Mouse (Mus musculus) liver, embryonic 16.5 days (tissue): ENCODE data around the gene Usp24. TPM values are rescaled to one million over a fixed set of nuclear protein-coding genes. Genes with fewer than 3 reads are reported as not detected.

Source experiments
- ATAC-seq: fragments of 200-750 bp; cut with Nextera tagmentation; 2 replicates; pipeline ENCODE4 v1.8.0; 2017; ENCODE audit warnings: low read depth, mild to moderate bottlenecking, moderate number of reproducible peaks, moderate library complexity
- H3K27ac ChIP-seq: fragments of 300-500 bp; sonication (generic); 2 replicates; pipeline ENCODE4 v1.5.1; 2014; ENCODE audit warnings: mild to moderate bottlenecking, low read length
- H3K27me3 ChIP-seq: fragments of 300-500 bp; sonication (generic); 2 replicates; pipeline ENCODE4 v1.6.1; 2014; ENCODE audit warnings: low read depth, low read length, mixed read lengths; ENCODE audit not compliant: control insufficient read depth, insufficient read depth
- H3K36me3 ChIP-seq: fragments of 300-500 bp; sonication (generic); 2 replicates; pipeline ENCODE4 v1.6.1; 2014; ENCODE audit warnings: mild to moderate bottlenecking; ENCODE audit not compliant: control insufficient read depth, insufficient read depth
- H3K4me1 ChIP-seq: fragments of 300-500 bp; sonication (generic); 2 replicates; pipeline ENCODE4 v1.6.1; 2014; ENCODE audit warnings: low read depth, low read length, mixed read lengths; ENCODE audit not compliant: control insufficient read depth
- H3K4me2 ChIP-seq: fragments of 300-500 bp; sonication (generic); 2 replicates; pipeline ENCODE4 v1.6.1; 2014; ENCODE audit warnings: low read depth, low read length, mixed read lengths
- H3K4me3 ChIP-seq: fragments of 300-500 bp; sonication (generic); 2 replicates; pipeline ENCODE4 v1.5.1; 2014; ENCODE audit warnings: low read depth, mild to moderate bottlenecking, low read length
- H3K9ac ChIP-seq: fragments of 300-500 bp; sonication (generic); 2 replicates; pipeline ENCODE4 v1.6.1; 2014; ENCODE audit warnings: low read depth, low read length
- H3K9me3 ChIP-seq: fragments of 300-500 bp; sonication (generic); replicated peaks from 2 replicates; pipeline ENCODE4 v1.6.1; 2016; ENCODE audit warnings: low read length; ENCODE audit not compliant: control insufficient read depth
- WGBS: fragments of 180-500 bp; shearing (Covaris S2); extraction: QIAGEN DNeasy Blood & Tissue Kit; methylation state at CpG from one replicate; pipeline ENCODE4 v1.1.7; 2014; ENCODE audit not compliant: insufficient replicate concordance; 5-methylcytosine and 5-hydroxymethylcytosine counted together
- polyA plus RNA-seq: library from polyadenylated mRNA; unstranded; fragments of >200 nt; fragmentation: Nextera tagmentation; extraction: Ambion mirVana; gene quantifications from 2 replicates; pipeline ENCODE4 v1.2.1, GENCODE M21; 2015

Gene Usp24
- polyA plus RNA-seq, 1 experiment from 2014 or later, result 3.8 TPM

GRCm38 (mm10) chr4:106452401-106452800 lies 136.4 kb downstream of the Usp24 start:
- Histone ChIP-seq H3K36me3 (no peaks in the 10 kb centered on the region; the same call in 1 of the 2 replicates), H3K27ac (no peak overlapping the region)
- 64% methylated on average over 7 of the region's 7 CpGs for WGBS

GRCm38 (mm10) chr4:106453108-106453507 lies 137.1 kb downstream of the Usp24 start:
- ATAC-seq, result 0 out of 2 replicates have a peak, but pooled peaks have one; percentile 10
- Histone ChIP-seq H3K36me3 (no peaks in the 10 kb centered on the region; the same call in 1 of the 2 replicates), H3K27me3 (no peaks in the 10 kb centered on the region), H3K9ac (no peak overlapping the region), H3K9me3 (no peaks in the 10 kb centered on the region), H3K4me1 (no peaks in the 10 kb centered on the region; the same call in 1 of the 2 replicates), H3K27ac (no peak overlapping the region), H3K4me3 (no peak overlapping the region), H3K4me2 (no peak overlapping the region)
- WGBS, result 50% methylated on average over 5 of the region's 5 CpGs

More at GRCm38 (mm10) chr4:106452401-106452800, 136.4 kb downstream of the Usp24 start:
- H3K27me3 ChIP-seq, result no peaks in the 10 kb centered on the region
- no peak overlapping the region for H3K9ac ChIP-seq
- no peak for ATAC-seq
- H3K4me1 ChIP-seq, result no peaks in the 10 kb centered on the region; the same call in 1 of the 2 replicates
- no peak overlapping the region for H3K4me3 ChIP-seq
- no peaks in the 10 kb centered on the region for H3K9me3 ChIP-seq
- no peak overlapping the region for H3K4me2 ChIP-seq

DNA sequence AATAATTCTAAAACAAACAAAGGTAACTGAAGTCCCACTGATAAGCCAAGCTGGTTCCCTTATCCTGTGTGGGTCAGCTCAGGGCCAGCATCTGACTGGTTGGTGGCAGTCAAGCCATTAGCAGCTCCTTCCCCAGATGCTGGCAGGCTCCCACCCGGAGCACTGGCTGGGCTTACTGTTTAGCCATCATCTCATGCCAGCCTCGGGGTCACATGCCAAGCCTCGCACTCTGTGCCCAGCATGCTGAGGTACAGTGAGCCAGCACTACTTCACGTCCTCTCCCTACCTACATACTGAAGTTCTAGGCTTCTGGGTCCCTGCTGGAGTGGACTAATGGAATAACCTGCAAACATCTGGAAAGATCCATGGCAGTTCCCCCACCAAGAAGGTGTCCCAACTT lies 137.5 kb downstream of the Usp24 start:
- no peak overlapping the region for H3K4me3 ChIP-seq
- H3K9me3 ChIP-seq, result no peaks in the 10 kb centered on the region
- no peak overlapping the region for H3K4me2 ChIP-seq
- no peaks in the 10 kb centered on the region for H3K27me3 ChIP-seq
- 57% methylated on average over 4 of the region's 4 CpGs for WGBS
- no peak overlapping the region for H3K27ac ChIP-seq
- H3K4me1 ChIP-seq, result no peaks in the 10 kb centered on the region; the same call in 1 of the 2 replicates
- no peak for ATAC-seq
- H3K36me3 ChIP-seq, result no peaks in the 10 kb centered on the region; the same call in 1 of the 2 replicates
- H3K9ac ChIP-seq, result no peak overlapping the region

DNA sequence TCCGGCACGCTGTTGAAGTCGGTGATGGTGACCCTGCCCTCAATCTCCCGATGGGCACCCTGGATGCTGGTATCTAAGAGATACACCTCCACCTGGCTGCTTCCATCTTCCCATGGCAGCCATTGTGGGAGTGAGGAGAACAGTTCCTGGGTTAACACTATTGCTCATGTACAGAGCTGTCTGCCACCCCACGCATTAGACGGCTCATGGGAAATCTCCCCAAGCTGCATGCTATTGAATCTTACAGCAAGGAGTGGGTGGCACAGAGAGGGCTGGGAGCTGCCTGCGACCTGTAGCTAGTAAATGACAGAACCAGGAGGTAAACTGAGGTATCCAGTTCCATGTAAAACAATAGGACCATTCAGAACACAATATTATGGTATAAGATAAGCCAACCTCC lies 138.5 kb downstream of the Usp24 start:
- H3K36me3 ChIP-seq, result no peaks in the 10 kb centered on the region
- H3K9me3 ChIP-seq, result no peaks in the 10 kb centered on the region
- 72% methylated on average over 7 of the region's 7 CpGs for WGBS
- H3K4me2 ChIP-seq, result no peak overlapping the region
- no peak for ATAC-seq
- no peak overlapping the region for H3K27ac ChIP-seq
- no peaks in the 10 kb centered on the region for H3K27me3 ChIP-seq
- H3K4me3 ChIP-seq, result no peak overlapping the region
- H3K9ac ChIP-seq, result no peak overlapping the region
- no peaks in the 10 kb centered on the region; the same call in 1 of the 2 replicates for H3K4me1 ChIP-seq

- WGBS, result 48% methylated on average over 9 of the region's 9 CpGs
- Histone ChIP-seq H3K4me1 (no peaks in the 10 kb centered on the region), H3K27me3 (peaks cover 23% of the 10 kb centered on the region), H3K4me3 (peak overlapping the region; percentile 33), H3K27ac (no peak overlapping the region), H3K36me3 (no peaks in the 10 kb centered on the region), H3K4me2 (peak overlapping the region; percentile 21), H3K9ac (no peak overlapping the region), H3K9me3 (no peaks in the 10 kb centered on the region)
- no peak for ATAC-seq
Observed at GRCm38 (mm10) chr4:106462016-106462415, 146.0 kb downstream of the Usp24 start.

DNA sequence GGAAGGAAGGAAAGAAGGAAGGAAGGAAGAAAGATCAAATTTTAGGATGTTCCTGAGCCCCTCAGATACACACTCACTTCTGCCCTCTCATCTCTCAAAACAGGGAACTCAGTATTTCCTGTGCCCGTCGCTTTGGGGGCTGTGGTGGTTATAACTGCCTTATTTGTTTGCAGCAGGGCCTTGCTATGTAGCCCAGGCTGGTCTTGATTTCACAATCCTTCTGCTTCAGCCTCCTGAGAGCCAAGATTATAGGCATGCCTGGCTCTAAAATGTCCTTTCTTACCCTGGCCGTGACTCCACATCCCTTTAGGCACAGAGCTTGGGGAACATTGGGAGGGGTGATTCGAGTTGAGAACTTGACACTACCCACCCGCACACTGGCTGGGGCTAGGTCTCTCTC lies 146.5 kb downstream of the Usp24 start:
- no peaks in the 10 kb centered on the region for H3K36me3 ChIP-seq
- 25% methylated on average over 5 of the region's 5 CpGs for WGBS
- no peaks in the 10 kb centered on the region for H3K9me3 ChIP-seq
- peaks cover 23% of the 10 kb centered on the region for H3K27me3 ChIP-seq
- H3K9ac ChIP-seq, result no peak overlapping the region
- peak overlapping the region; percentile 55 for H3K4me3 ChIP-seq
- no peak for ATAC-seq
- no peak overlapping the region for H3K27ac ChIP-seq
- no peaks in the 10 kb centered on the region for H3K4me1 ChIP-seq
- peak overlapping the region; percentile 21 for H3K4me2 ChIP-seq

DNA sequence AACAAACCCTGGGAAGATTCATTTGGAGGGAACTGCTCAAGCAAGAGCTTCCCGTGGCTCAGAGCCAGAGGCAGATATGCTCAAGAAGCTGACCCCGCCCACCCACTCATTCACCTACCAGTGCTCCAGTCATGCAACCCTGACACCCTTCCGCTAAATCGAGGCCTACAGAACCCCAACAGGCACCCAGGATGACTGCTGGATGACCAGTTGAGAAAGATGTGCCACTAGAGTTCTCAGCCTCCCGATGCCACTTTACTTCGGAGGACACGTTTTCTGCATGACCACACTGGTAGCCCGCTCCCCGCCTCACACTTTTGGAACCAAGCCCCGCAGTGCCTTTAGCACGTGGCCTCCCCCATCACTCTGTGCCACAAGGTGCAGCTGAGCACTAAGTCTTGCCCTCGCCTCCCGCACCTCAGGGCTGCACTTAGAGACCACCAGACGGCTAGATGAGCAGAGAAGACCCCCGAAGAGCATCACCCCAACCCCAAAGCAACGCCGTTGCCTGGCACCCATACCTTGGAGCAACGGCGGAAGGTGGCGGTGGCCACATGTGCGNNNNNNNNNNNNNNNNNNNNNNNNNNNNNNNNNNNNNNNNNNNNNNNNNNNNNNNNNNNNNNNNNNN lies 147.3 kb downstream of the Usp24 start:
- no peak for ATAC-seq
- Histone ChIP-seq H3K9ac (peak overlapping the region; percentile 50), H3K27ac (peak overlapping the region; percentile 67), H3K4me2 (peak overlapping the region; percentile 21), H3K36me3 (no peaks in the 10 kb centered on the region), H3K4me1 (no peaks in the 10 kb centered on the region), H3K27me3 (peaks cover 23% of the 10 kb centered on the region), H3K9me3 (no peaks in the 10 kb centered on the region), H3K4me3 (peak overlapping the region; percentile 55)
- WGBS, result 30% methylated on average over 21 of the region's 21 CpGs

GRCm38 (mm10) chr4:106467420-106468110 lies 151.6 kb downstream of the Usp24 start:
- no peak overlapping the region for H3K9ac ChIP-seq

DNA sequence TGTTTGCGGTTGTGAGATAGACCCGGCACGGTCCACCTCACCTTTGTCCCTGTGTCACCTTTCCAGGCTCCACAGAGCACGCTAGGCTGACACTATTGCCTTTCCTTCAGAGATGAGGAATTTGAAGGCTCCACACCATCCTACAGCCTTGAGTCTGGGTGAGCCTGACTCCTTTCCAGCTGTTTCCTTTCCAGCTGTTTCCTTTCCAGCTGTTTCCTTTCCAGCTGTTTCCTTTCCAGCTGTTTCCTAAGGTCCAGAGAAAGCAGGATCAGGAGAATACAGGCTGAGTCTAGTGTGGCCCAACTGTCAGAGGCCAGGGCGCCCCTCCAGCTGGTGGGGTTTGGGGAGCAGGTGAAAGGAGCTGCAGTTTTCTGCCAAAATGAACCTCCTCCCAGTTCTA lies 154.9 kb downstream of the Usp24 start:
- Histone ChIP-seq H3K4me1 (no peaks in the 10 kb centered on the region; the same call in 1 of the 2 replicates), H3K27me3 (no peaks in the 10 kb centered on the region), H3K9me3 (no peaks in the 10 kb centered on the region), H3K9ac (no peak overlapping the region), H3K4me2 (no peak overlapping the region), H3K4me3 (no peak overlapping the region), H3K27ac (no peak overlapping the region), H3K36me3 (no peaks in the 10 kb centered on the region)
- 50% methylated on average over 5 of the region's 5 CpGs for WGBS
- no peak for ATAC-seq

More at GRCm38 (mm10) chr4:106467420-106468110, 151.6 kb downstream of the Usp24 start:
- Histone ChIP-seq H3K27ac (no peak overlapping the region), H3K9me3 (no peaks in the 10 kb centered on the region), H3K27me3 (peaks cover 23% of the 10 kb centered on the region), H3K4me1 (no peaks in the 10 kb centered on the region), H3K4me3 (no peak overlapping the region), H3K4me2 (no peak overlapping the region), H3K36me3 (no peaks in the 10 kb centered on the region)
- WGBS, result 62% methylated on average over 13 of the region's 13 CpGs
- ATAC-seq, result no peak
